Mouse (Mus musculus) MEL-GATA-1-ER (cell line): ENCODE data around the gene Hcar1.

Source experiments
- DNase-seq: peaks from one replicate; pipeline ENCODE4 v3.0.0-alpha.2; 2012; ENCODE audit warnings: low read depth; ENCODE audit errors: extremely low read depth

The Hcar1 gene

DNA sequence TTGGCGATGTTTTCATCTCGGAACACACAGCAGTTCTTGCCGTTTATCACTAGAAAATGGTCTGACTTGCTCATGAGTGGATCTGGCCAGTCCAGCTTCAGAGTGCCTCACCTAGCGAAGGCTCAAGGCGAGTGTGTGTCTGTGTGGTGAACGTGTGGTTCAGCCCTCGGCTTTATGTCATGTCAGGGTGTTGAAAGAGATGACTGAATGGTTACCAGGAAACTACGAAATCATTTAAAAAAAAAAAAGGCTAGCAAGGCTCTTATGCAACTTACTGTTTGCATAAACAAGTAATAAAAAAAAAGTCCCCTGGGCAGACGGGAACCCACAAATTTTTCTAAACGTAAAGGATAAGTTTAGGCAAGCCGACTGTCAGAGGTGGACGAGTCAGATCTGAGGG is 14.5 kb downstream of the Hcar1 start, which contains the start of gene Hcar2:
Gene Hcar2, minus strand, starts transcription at position 135 of the 400 bp plus-strand sequence.
- DNase-seq = no peak

- DNase-seq = no peak
Observed at GRCm38 (mm10) chr5:123863934-123864333, 15.9 kb downstream of the Hcar1 start.

DNA sequence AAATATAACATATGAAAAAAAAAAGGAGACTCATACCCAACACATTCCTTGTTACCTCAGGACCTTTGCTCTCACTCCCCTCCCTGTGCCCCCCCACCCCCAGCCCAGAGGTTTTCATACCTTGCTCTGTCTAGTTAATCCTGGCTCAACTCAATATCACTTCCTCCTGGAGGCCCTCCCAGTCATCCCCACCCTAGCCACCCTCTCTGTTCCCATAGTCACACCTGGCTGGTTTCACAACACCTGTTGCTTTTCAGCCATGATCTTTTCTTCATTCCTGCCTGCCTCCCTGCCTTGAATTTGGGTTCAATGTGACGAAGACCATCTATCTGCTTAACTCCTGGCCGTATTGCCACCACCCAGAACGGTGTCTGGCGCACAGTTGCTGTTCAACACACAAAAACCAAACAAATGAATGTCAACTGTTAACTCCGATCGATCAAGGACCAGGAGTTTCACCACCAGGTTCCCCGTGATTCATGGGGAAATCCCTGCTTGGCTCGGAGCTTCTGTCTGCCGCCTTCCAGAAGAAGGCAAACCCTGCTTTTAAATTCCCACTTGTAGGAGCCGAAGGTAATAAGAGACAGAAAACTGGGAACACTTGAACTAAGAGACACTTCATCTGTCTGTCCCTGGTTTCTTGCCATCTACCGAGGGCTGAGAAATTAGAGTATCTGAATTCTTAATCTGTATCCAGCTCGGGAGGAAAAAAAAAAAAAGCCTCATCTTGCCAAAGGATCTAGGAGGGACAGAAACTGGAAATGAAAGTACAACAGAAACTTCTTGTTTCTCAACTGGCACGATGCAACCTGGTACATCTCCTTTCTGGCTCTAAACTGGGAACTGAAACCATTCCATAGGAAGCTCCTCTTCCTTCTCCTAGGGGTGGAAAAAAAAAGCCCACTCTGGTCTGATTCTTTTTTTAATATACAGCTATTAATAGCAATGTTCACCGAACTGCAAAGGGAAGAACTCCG is 17.2 kb downstream of the Hcar1 start:
- DNase-seq = no peak

DNA sequence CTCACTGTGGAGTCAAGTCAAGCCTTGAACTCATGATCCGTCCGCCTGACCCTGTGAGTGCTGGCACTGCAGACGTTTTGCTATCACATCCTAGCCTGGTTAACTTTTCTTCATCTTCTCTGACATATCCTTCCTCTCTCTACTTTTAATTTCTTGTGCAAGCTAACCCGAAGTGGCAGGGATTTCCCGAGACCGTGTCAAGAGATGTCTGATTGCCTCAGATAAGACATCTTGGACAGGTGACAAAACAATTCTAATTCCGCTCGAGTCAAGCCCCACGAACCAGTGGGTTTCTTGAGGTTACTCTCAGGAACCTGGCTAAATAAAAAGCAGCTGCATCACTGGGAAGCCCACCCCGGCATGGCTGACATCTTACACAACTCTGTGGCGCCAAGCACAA is 21.0 kb downstream of the Hcar1 start:
- DNase-seq = no peak

- DNase-seq = no peak
Observed at GRCm38 (mm10) chr5:123854511-123854910, 25.3 kb downstream of the Hcar1 start.

- DNase-seq = no peak
Observed at GRCm38 (mm10) chr5:123853877-123854504, 25.8 kb downstream of the Hcar1 start.

- DNase-seq = no peak
Observed at GRCm38 (mm10) chr5:123851398-123851797, 28.4 kb downstream of the Hcar1 start.

DNA sequence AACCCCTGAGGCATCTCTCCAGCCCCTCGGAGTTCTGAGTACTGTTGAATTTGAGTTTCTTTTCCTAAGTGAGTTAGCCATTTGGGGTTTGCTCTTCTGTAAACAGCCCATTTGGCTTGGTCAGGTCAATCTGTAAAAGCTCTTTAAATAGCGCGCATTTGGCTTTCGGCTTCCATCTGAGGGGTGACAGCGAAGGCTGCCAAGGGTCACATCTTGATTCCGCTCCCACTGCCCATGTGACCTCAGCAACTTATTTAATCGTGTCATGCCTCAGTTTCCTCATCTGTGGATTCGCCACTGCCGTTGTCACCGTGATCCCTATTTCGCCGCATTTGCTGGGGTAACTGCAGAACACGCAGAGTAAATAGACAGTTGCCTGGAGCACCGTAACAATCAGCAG is 35.5 kb downstream of the Hcar1 start:
- DNase-seq = no peak

DNA sequence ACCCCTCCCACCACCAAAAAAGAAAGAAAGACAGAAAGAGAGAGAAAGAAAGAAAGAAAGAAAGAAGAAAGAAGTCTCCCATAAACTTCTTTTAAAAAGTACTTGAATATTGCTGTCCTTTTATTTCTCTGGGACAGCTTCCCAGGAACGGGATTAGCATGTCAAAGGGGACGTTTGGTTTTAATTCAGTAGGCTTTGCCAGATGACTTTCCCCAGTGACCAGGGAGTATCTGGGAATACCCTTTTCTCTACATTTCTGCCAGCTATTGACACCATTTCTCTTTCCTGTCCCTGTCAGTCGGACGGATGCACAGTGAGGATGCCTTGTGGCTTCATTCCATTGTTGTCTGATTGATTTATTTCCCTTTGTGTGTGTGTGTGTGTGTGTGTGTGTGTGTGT is 36.0 kb downstream of the Hcar1 start:
- DNase-seq = no peak

DNA sequence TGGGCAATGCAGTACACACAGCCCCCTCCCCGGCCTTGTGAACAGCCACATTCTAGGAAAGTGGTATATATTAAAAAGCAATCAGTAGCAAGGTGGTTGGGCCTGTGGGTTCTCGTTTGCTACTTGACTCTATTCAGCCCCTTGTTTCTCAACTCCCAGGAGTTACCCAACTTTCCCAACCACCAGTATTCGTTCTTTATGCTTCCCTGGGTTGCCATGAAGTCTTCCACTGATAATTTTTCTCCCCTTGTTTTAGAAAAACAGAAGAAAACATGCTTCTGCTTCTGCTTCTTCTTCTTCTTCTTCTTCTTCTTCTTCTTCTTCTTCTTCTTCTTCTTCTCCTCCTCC is 36.9 kb downstream of the Hcar1 start:
- DNase-seq = no peak

DNA sequence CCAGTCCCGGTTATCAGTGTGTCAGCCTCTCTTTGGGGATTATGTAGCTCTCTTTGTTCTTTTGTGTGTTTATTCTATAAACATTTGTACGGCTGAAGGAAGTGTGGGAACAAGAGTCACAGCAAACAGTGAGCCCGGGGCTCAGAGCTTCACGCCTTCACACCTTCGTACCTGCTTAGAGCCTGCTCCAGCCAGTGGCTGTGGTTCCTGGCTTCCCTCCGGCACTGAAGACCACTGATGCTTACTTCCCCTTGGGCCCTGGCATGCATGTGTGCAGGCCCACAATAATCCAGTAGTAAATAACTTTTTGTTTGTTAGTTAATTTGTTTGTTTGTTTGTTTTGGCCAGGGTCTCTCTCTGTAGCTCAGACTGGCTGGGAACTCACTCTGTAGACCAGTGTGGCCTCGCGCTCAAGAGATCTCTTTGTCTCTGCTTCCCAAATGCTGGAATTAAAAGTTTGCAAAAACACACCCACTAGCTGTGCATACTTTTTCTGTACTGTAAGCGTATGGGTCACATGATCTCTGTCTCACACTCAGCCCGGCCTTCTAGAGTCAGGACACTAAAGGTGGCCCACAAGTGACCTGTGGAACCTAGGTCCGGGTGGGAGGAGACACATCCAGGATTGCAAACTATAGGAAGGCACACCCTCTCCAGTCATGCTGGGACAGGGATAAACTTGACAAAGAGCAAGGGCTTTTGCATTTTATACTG is 37.4 kb downstream of the Hcar1 start:
- no peak for DNase-seq

- DNase-seq = no peak
Observed at GRCm38 (mm10) chr5:123837371-123837770, 42.4 kb downstream of the Hcar1 start.

GRCm38 (mm10) chr5:123834836-123835235 is 45.0 kb downstream of the Hcar1 start:
- no peak for DNase-seq

DNA sequence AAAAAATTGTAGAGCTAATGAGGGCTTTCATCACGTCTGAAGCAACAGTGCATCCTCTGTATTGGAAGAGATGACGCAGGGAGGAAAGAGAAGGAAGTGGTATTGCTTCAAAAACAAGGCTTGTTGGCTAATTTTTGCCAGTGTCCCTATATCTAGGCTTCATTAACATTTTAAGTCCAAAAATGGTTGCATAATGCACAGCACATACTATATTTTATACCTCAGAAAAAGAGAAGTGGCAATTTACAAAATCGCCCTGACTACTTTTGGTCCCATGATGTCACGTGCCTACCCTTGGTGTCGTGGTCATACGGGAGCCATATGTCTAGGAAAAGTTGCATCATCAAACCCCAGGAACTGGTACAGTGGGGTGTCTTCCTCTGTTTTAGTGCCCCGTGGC is 47.5 kb downstream of the Hcar1 start:
- no peak for DNase-seq

DNA sequence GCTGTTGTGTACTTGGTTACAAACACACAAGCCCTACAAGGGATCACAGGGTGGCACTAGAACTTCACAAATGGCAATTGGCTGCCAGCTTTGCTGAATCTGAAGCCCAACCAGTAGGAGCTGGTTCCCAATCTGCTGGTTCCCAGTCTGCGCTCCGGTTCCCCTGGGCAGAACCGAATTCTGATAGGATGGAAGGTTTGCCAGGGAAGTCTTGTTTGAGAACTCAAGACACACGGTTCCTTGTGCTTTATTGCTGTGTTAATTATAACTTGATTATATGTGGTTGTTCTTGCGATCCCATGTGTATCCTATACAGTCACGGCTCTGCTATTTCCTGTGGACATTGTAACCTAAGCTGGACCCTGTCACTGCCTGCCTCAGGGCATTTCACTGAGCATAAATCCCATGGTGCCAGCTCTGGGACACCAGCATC is 52.1 kb downstream of the Hcar1 start:
- no peak for DNase-seq
